Mouse (Mus musculus) brain, adult 10 weeks (tissue): Measurements from ENCODE around the gene Spag6l. TPM values are rescaled to one million over a fixed set of nuclear protein-coding genes. Genes with fewer than 3 reads are reported as not detected.

Source experiments
- polyA plus RNA-seq: library from polyadenylated mRNA; stranded (reverse); fragments of 350-450 nt; fragmentation: Illumina TruSeq; extraction: RNeasy Lipid Tissue Mini Kit (QIAGEN cat#74804); gene quantifications from one replicate; pipeline ENCODE4 v1.2.3, GENCODE M21; 2015; ENCODE audit warnings: low read depth, low replicate concordance

The Spag6l gene
- polyA plus RNA-seq: 7.5 TPM

GRCm38 (mm10) chr16:16828757-16829615 lies at the start of gene Spag6l:
Gene Spag6l, minus strand, starts transcription at chr16:16829456.

GRCm38 (mm10) chr16:16870617-16871331 lies 41.5 kb upstream of the Spag6l start, which contains the start of the genes Top3b and Vpreb1:
Gene Top3b, plus strand, starts transcription at chr16:16870736.
Gene Vpreb1, minus strand, starts transcription at chr16:16870843.

DNA sequence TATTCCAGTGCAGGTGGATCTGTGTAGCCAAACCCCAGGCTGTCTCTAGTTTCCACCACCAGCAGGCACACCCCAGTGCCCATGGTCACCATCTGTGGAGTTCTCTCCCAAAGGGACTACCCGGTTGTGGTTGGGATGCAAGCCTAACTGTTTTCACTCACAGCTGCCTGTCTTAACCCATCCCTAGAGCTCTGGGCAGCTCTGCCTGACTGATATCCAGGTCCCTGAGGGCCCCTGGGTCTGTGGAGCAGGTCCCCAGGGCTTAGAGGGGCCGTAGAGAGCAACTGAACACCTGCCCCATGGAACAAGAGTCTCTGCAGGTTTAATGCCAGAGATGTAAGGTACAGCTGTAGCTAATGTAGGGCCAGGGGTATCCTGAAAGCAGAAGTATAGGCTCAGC lies 34.7 kb upstream of the Spag6l start, which contains the start of gene Igll1:
TSS of gene Igll1 (minus strand) at position 8 of the 400 bp plus-strand sequence.

Other genes with a start within 250 kb of the Spag6l start
- gene Fgd4, start 228.9 kb downstream of the Spag6l start, polyA plus RNA-seq: 10.7 TPM
- not detected for gene Olfr19, start 153.1 kb downstream of the Spag6l start, polyA plus RNA-seq
- gene Igll1, start 34.5 kb upstream of the Spag6l start, polyA plus RNA-seq: not detected
- gene Top3b, start 41.3 kb upstream of the Spag6l start, polyA plus RNA-seq: 44.4 TPM
- gene Vpreb1, start 41.4 kb upstream of the Spag6l start, polyA plus RNA-seq: not detected
- gene Ppm1f, start 67.0 kb upstream of the Spag6l start, polyA plus RNA-seq: 40.1 TPM
- 387 TPM for gene Mapk1, start 153.9 kb upstream of the Spag6l start, polyA plus RNA-seq
- 26.7 TPM for gene Ypel1, start 240.2 kb upstream of the Spag6l start, polyA plus RNA-seq